Mouse (Mus musculus) liver, postnatal 0 days (tissue): Measurements from ENCODE around the gene Spag9.

Experiments used
- CTCF ChIP-seq: sonication (generic); IDR thresholded peaks from 2 replicates; pipeline ENCODE4 v1.5.1; 2016; ENCODE audit warnings: antibody characterized with exemption, low read depth
- EP300 ChIP-seq: IDR thresholded peaks from 2 replicates; pipeline ENCODE4 v1.6.1; 2016; ENCODE audit warnings: antibody characterized with exemption, low read depth, mild to moderate bottlenecking

- no peak for TF ChIP-seq CTCF
- no peak for TF ChIP-seq EP300
These were observed 30.4 kb downstream of the Spag9 start for GRCm38 (mm10) chr11:94026289-94026688.
